Comparison of ENCODE assay signal across 10 mouse cellular contexts in the genomic region with DNA sequence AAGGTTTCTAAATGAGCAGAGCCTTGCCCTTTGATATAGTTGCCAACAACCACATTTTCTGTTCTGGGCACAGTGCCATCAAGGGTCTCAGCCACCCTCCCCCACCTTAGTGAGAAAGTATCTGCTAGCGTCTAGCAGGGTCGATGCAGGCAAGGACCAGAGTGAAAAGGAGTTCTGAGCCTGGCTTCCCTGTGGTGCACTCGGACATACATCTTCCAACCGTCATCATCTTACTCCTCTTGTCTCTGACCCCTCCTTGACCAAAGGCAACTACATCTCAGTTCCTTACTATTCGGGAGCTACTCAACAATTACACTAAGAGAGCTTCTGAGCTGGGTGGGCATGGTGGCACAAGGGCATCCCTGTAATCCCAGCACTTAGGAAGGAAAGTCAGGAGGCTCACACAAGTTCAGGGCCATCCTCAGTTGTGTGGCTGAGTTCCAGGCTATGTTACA. TPM values are rescaled to one million over a fixed set of nuclear protein-coding genes. Genes with fewer than 3 reads are reported as not detected.
DNase-seq lines count a peak whose midpoint lies in the region; ATAC-seq and TF ChIP-seq lines count a peak whose summit lies in the region.
"Had no signal": no experiment of that assay in that cellular context is flagged by ENCODE, and none has a peak within 500 bp of the region (broad histone marks: within the 10 kb centered on the region; RNA-seq: fewer than 3 reads in every experiment).

No protein-coding gene starts in this region.

- H3K4me2 ChIP-seq in hindbrain, embryonic 11.5 days (replicated peaks; ENCODE audit: low read depth, low read length), result no peak overlapping the region

- H3K27me3 ChIP-seq in hindbrain, embryonic 11.5 days (ENCODE audit: control insufficient read depth, insufficient read depth, low read length), result no peaks in the 10 kb centered on the region
- no peaks in the 10 kb centered on the region for H3K27me3 ChIP-seq in cerebellum, adult 2 months (ENCODE audit: control insufficient read depth, insufficient read depth, low read length)
- H3K27me3 ChIP-seq: limb, embryonic 15.5 days had no signal

- no peak overlapping the region for H3K4me3 ChIP-seq in hindbrain, embryonic 11.5 days (ENCODE audit: low read depth, low read length)
- no peak overlapping the region for H3K4me3 ChIP-seq in cerebellum, adult 2 months (replicated peaks; ENCODE audit: insufficient read depth, low read depth, low read length)

- H3K4me1 ChIP-seq in hindbrain, embryonic 11.5 days (replicated peaks; ENCODE audit: control insufficient read depth, insufficient read depth, low read length), result peaks cover 2% of the 10 kb centered on the region; the same call in 1 of the 2 replicates
- no peaks in the 10 kb centered on the region for H3K4me1 ChIP-seq in cerebellum, adult 2 months (ENCODE audit: control insufficient read depth, insufficient read depth, low read length)

- intact Hi-C loops in heart, postnatal 36 days (cut with DNase I), result loop anchor here (1.0 to 10.0 kb wide), 4 partner anchors 47 to 369 kb away; no protein-coding TSS in a partner anchor

- WGBS in hindbrain, embryonic 11.5 days, result 49% methylated on average over 5 of the region's 5 CpGs
- WGBS in cerebellum, adult 2 months, result 37% methylated on average over 5 of the region's 5 CpGs

- H3K9me3 ChIP-seq in hindbrain, embryonic 11.5 days (ENCODE audit: control insufficient read depth, low read length), result no peaks in the 10 kb centered on the region
- H3K9me3 ChIP-seq: limb, embryonic 15.5 days had no signal

- peak; percentile 41; the same call in 1 of the 2 replicates for ATAC-seq in hindbrain, embryonic 11.5 days (ENCODE audit: low FRiP score)

- H3K27ac ChIP-seq in hindbrain, embryonic 11.5 days (ENCODE audit: low read depth, low read length), result no peak overlapping the region
- H3K27ac ChIP-seq in cerebellum, adult 2 months (ENCODE audit: insufficient read depth, low read length), result no peak overlapping the region

- DNase-seq in heart, adult 11 months, result peak; percentile 93
- DNase-seq in heart, adult 8-10 months (ENCODE audit: low spot score), result no peak
- peak; percentile 67 for DNase-seq in A20 (ENCODE audit: low read depth, low spot score)
- DNase-seq in hindbrain, embryonic 11.5 days (ENCODE audit: low spot score), result peak; percentile 34
- DNase-seq in neural tube, embryonic 10.5 days (ENCODE audit: extremely low spot score, low spot score), result peak; percentile 19
- no peak for DNase-seq in cerebellum, adult 2 months
- DNase-seq in urinary bladder, postnatal 14 days (ENCODE audit: low spot score), result no peak
- no peak for DNase-seq in heart, postnatal 36 days
- DNase-seq: cerebellum, adult 9-10 months had no signal

- no peak overlapping the region for H3K9ac ChIP-seq in hindbrain, embryonic 11.5 days (ENCODE audit: low read depth, low read length)

- TF ChIP-seq POLR2A in cerebellum, adult 2 months (IDR thresholded peaks at IDR 0.05; ENCODE audit: borderline replicate concordance, insufficient read depth, low read length), result no peak

- no peaks in the 10 kb centered on the region for H3K36me3 ChIP-seq in hindbrain, embryonic 11.5 days (ENCODE audit: control insufficient read depth, insufficient read depth, low read length)
- H3K36me3 ChIP-seq: limb, embryonic 15.5 days had no signal

- TF ChIP-seq CTCF in cerebellum, adult 2 months (IDR thresholded peaks at IDR 0.05; ENCODE audit: borderline replicate concordance, insufficient read depth, low read depth, low read length), result no peak

RNA-seq across cellular contexts. Expression of a gene that starts 48.5 kb away (rescaled TPM):
- 10 to 100 TPM; 42.1 to 47.6 (median 44.7) TPM for total RNA-seq in heart, adult 8-10 months (2022)
- polyA plus RNA-seq in hindbrain, embryonic 11.5 days (2014; fragmentation: Nextera tagmentation; extraction: Ambion mirVana), result 121 and 122 TPM in 2 replicates
- 46.6 and 56.7 TPM in 2 replicates for polyA plus RNA-seq in cerebellum, adult 2 months (2012; rRNA removed)
- total RNA-seq in heart, postnatal 36 days (2021), result 10 to 100 TPM; 50.1 to 51.5 TPM

Comparison
In these comparisons a context has a peak if more than half of its experiments do, and no peak if none do; other contexts are left out.
1. DNase-seq: peak in heart, adult 11 months (single experiment), A20 (single experiment), hindbrain, embryonic 11.5 days (single experiment) and neural tube, embryonic 10.5 days (single experiment); none in heart, adult 8-10 months (single experiment), cerebellum, adult 2 months (0 of 2), urinary bladder, postnatal 14 days (single experiment) and heart, postnatal 36 days (0 of 2).